Mouse (Mus musculus) thymus, adult 2 months (tissue): ENCODE measurements around the gene Thra. TPM values are rescaled to one million over a fixed set of nuclear protein-coding genes. Genes with fewer than 3 reads are reported as not detected.

ENCODE experiments used
- DNase-seq: peaks from one replicate; pipeline ENCODE4 v3.0.0; 2021
- H3K27ac ChIP-seq: fragments of 200-500 bp; 2 replicates; pipeline ENCODE4 v1.5.1; 2012; ENCODE audit warnings: low read length, control low read depth; ENCODE audit not compliant: control insufficient read depth, insufficient read depth
- H3K27me3 ChIP-seq: fragments of 200-500 bp; 2 replicates; pipeline ENCODE4 v1.6.1; 2012; ENCODE audit warnings: mild to moderate bottlenecking, low read length, moderate library complexity, mixed read lengths; ENCODE audit not compliant: control insufficient read depth, insufficient read depth
- H3K36me3 ChIP-seq: fragments of 200-500 bp; 2 replicates; pipeline ENCODE4 v1.6.1; 2012; ENCODE audit warnings: mild to moderate bottlenecking, low read length, moderate library complexity; ENCODE audit not compliant: control insufficient read depth, insufficient read depth
- H3K4me1 ChIP-seq: fragments of 200-500 bp; replicated peaks from 2 replicates; pipeline ENCODE4 v1.6.1; 2012; ENCODE audit warnings: low read length; ENCODE audit not compliant: control insufficient read depth, insufficient read depth
- H3K4me3 ChIP-seq: fragments of 200-500 bp; 2 replicates; pipeline ENCODE4 v1.5.1; 2012; ENCODE audit warnings: mild to moderate bottlenecking, low read length, control low read depth, moderate library complexity; ENCODE audit not compliant: control insufficient read depth, insufficient read depth
- CTCF ChIP-seq: fragments of 200-500 bp; IDR thresholded peaks from 2 replicates; pipeline ENCODE4 v1.5.1; 2012; ENCODE audit warnings: mild to moderate bottlenecking, control low read depth, low read length, moderate library complexity, borderline replicate concordance; ENCODE audit not compliant: control insufficient read depth, poor library complexity, insufficient read depth; ENCODE audit errors: extremely low read depth
- POLR2A ChIP-seq: fragments of 200-500 bp; IDR thresholded peaks from 2 replicates; pipeline ENCODE4 v1.6.1; 2012; ENCODE audit warnings: mild to moderate bottlenecking, low read length, control low read depth, moderate library complexity; ENCODE audit not compliant: control insufficient read depth, poor library complexity, insufficient read depth; ENCODE audit errors: extremely low read depth
- WGBS: fragments of 180-500 bp; shearing (Covaris S2); methylation state at CpG from one replicate; pipeline ENCODE4 v1.1.7; 2018; 5-methylcytosine and 5-hydroxymethylcytosine counted together
- polyA plus RNA-seq: library from polyadenylated mRNA; depleted of rRNA; stranded (reverse); fragments of >200 nt; gene quantifications from 2 replicates; pipeline ENCODE4 v1.2.3, GENCODE M21; 2012; rRNA removed

The Thra gene
- polyA plus RNA-seq, 1 experiment, result 36.8 TPM

GRCm38 (mm10) chr11:98804605-98805004 is 64.2 kb downstream of the Thra start, which contains the start of gene Casc3:
Gene Casc3 (plus strand): TSS chr11:98804905.
- over 99% methylated on average over 5 of the region's 5 CpGs for WGBS

GRCm38 (mm10) chr11:98808417-98808816 is 68.0 kb downstream of the Thra start:
- no peak for TF ChIP-seq CTCF
- Histone ChIP-seq H3K27me3 (no peaks in the 10 kb centered on the region), H3K36me3 (peaks cover 47% of the 10 kb centered on the region), H3K27ac (no peak overlapping the region), H3K4me3 (no peak overlapping the region), H3K4me1 (peaks cover 4% of the 10 kb centered on the region)
- no peak for DNase-seq
- WGBS, result 94% methylated on average over 2 of the region's 2 CpGs

More at GRCm38 (mm10) chr11:98804605-98805004, 64.2 kb downstream of the Thra start, which contains the start of gene Casc3:
- Histone ChIP-seq H3K4me3 (no peak within 1 kb of the TSS), H3K36me3 (peaks cover 63% of the 10 kb centered on the region), H3K4me1 (no peaks in the 10 kb centered on the region), H3K27ac (no peak within 1 kb of the TSS), H3K27me3 (no peaks in the 10 kb centered on the region)
- DNase-seq, result no peak
- no peak for TF ChIP-seq POLR2A
- no peak for TF ChIP-seq CTCF

GRCm38 (mm10) chr11:98809457-98810290 is 69.2 kb downstream of the Thra start:
- Histone ChIP-seq H3K4me3 (peak overlapping the region; percentile 92), H3K27ac (peak overlapping the region; percentile 58), H3K27me3 (no peaks in the 10 kb centered on the region), H3K4me1 (peaks cover 4% of the 10 kb centered on the region), H3K36me3 (peaks cover 42% of the 10 kb centered on the region)
- TF ChIP-seq CTCF (peak; percentile 65; the same call in 1 of the 2 replicates), POLR2A (peak; percentile 89)
- peak; percentile 98 for DNase-seq
- under 1% methylated on average over 83 of the region's 84 CpGs for WGBS

- no peak for TF ChIP-seq POLR2A
- TF ChIP-seq CTCF, result no peak
- no peak overlapping the region for H3K27ac ChIP-seq
- 75% methylated on average over 7 of the region's 7 CpGs for WGBS
- H3K36me3 ChIP-seq, result peaks cover 39% of the 10 kb centered on the region
- peak overlapping the region; percentile 92 for H3K4me3 ChIP-seq
- no peak for DNase-seq
- H3K4me1 ChIP-seq, result peaks cover 4% of the 10 kb centered on the region
- no peaks in the 10 kb centered on the region for H3K27me3 ChIP-seq
Measured at GRCm38 (mm10) chr11:98810686-98811085, 70.2 kb downstream of the Thra start.

- peaks cover 74% of the 10 kb centered on the region for H3K36me3 ChIP-seq
Measured at GRCm38 (mm10) chr11:98816706-98817239, 76.3 kb downstream of the Thra start.

More at GRCm38 (mm10) chr11:98816706-98817239, 76.3 kb downstream of the Thra start:
- no peaks in the 10 kb centered on the region for H3K4me1 ChIP-seq
- no peak overlapping the region for H3K4me3 ChIP-seq
- H3K27me3 ChIP-seq, result no peaks in the 10 kb centered on the region
- no peak for TF ChIP-seq CTCF
- no peak for TF ChIP-seq POLR2A
- no peak overlapping the region for H3K27ac ChIP-seq
- WGBS, result 41% methylated on average over 1 of the region's 1 CpGs
- DNase-seq, result no peak

Other genes with a start within 250 kb of the Thra start
- gene Ikzf3, start 194.6 kb upstream of the Thra start, polyA plus RNA-seq, result 143 and 183 TPM in 2 replicates
- 1.1 and 1.2 TPM in 2 replicates for gene Zpbp2, start 189.5 kb upstream of the Thra start, polyA plus RNA-seq
- 66.8 and 74.6 TPM in 2 replicates for gene Ormdl3, start 153.3 kb upstream of the Thra start, polyA plus RNA-seq
- gene Lrrc3c, start 142.3 kb upstream of the Thra start, polyA plus RNA-seq, result not detected in 2 replicates
- not detected in 2 replicates for gene Gm12355, start 115.0 kb upstream of the Thra start, polyA plus RNA-seq
- gene Gsdma3, start 114.3 kb upstream of the Thra start, polyA plus RNA-seq, result 0.74 and 1.1 TPM in 2 replicates
- gene Gsdma2, start 93.9 kb upstream of the Thra start, polyA plus RNA-seq, result 0.17 and 0.81 TPM in 2 replicates
- gene Gsdma, start 76.3 kb upstream of the Thra start, polyA plus RNA-seq, result 0.71 and 0.75 TPM in 2 replicates
- 293 and 303 TPM in 2 replicates for gene Psmd3, start 58.1 kb upstream of the Thra start, polyA plus RNA-seq
- 0.14 and 0.22 TPM in 2 replicates for gene Csf3, start 39.4 kb upstream of the Thra start, polyA plus RNA-seq
- 179 and 196 TPM in 2 replicates for gene Med24, start 11.2 kb upstream of the Thra start, polyA plus RNA-seq
- gene Nr1d1, start 34.7 kb downstream of the Thra start, polyA plus RNA-seq, result 34.4 and 37.7 TPM in 2 replicates
- 50.3 and 66.0 TPM in 2 replicates for gene Msl1, start 54.9 kb downstream of the Thra start, polyA plus RNA-seq
- 66.5 and 72.2 TPM in 2 replicates for gene Casc3, start 64.3 kb downstream of the Thra start, polyA plus RNA-seq
- gene Rapgefl1, start 96.1 kb downstream of the Thra start, polyA plus RNA-seq, result 8.5 and 11.6 TPM in 2 replicates
- 23.9 and 30.3 TPM in 2 replicates for gene Wipf2, start 123.0 kb downstream of the Thra start, polyA plus RNA-seq
- 8.4 and 12.2 TPM in 2 replicates for gene Cdc6, start 167.2 kb downstream of the Thra start, polyA plus RNA-seq
- gene Rara, start 187.2 kb downstream of the Thra start, polyA plus RNA-seq, result 63.5 and 74.1 TPM in 2 replicates
- gene Gjd3, start 242.4 kb downstream of the Thra start, polyA plus RNA-seq, result 1.3 and 1.9 TPM in 2 replicates